Mouse (Mus musculus) urinary bladder, postnatal 36 days (tissue): Measurements from ENCODE around the gene Arid1b.

Source experiments
- DNase-seq, 2 experiments: peaks; one replicate each; pipeline ENCODE4 v3.0.0; 2022; ENCODE audit warnings: low spot score in 2 of 2, mixed read lengths in 1 of 2

Arid1b gene

GRCm38 (mm10) chr17:5277137-5277871 is 283.2 kb downstream of the Arid1b start:
- DNase-seq, result no peak

GRCm38 (mm10) chr17:5280499-5281053 is 286.4 kb downstream of the Arid1b start:
- DNase-seq, result no peak

GRCm38 (mm10) chr17:5284783-5285182 is 290.7 kb downstream of the Arid1b start:
- DNase-seq, result no peak

GRCm38 (mm10) chr17:5285877-5286440 is 291.8 kb downstream of the Arid1b start:
- no peak for DNase-seq

- DNase-seq, result no peak
Observed at GRCm38 (mm10) chr17:5286571-5287209, 292.6 kb downstream of the Arid1b start.

- DNase-seq, result no peak
Observed at GRCm38 (mm10) chr17:5287210-5287591, 293.1 kb downstream of the Arid1b start.

- DNase-seq, result no peak
Observed at GRCm38 (mm10) chr17:5287641-5288040, 293.5 kb downstream of the Arid1b start.

GRCm38 (mm10) chr17:5293653-5294584 is 299.8 kb downstream of the Arid1b start:
- DNase-seq, result no peak

GRCm38 (mm10) chr17:5295086-5295947 is 301.2 kb downstream of the Arid1b start:
- peak; percentile 52 to 77 for DNase-seq

GRCm38 (mm10) chr17:5295948-5296262 is 301.8 kb downstream of the Arid1b start:
- no peak for DNase-seq

- no peak for DNase-seq
Observed at GRCm38 (mm10) chr17:5297491-5297890, 303.4 kb downstream of the Arid1b start.

- no peak for DNase-seq
Observed at GRCm38 (mm10) chr17:5297984-5298383, 303.9 kb downstream of the Arid1b start.

- no peak for DNase-seq
Observed at GRCm38 (mm10) chr17:5298891-5299559, 304.9 kb downstream of the Arid1b start.

- no peak for DNase-seq
Observed at GRCm38 (mm10) chr17:5302971-5303746, 309.0 kb downstream of the Arid1b start.

- DNase-seq, result no peak
Observed at GRCm38 (mm10) chr17:5305783-5306477, 311.8 kb downstream of the Arid1b start.

- DNase-seq, result no peak
Observed at GRCm38 (mm10) chr17:5309930-5310329, 315.8 kb downstream of the Arid1b start.

GRCm38 (mm10) chr17:5310425-5310888 is 316.3 kb downstream of the Arid1b start:
- no peak for DNase-seq

- DNase-seq, result no peak
Observed at GRCm38 (mm10) chr17:5311062-5311461, 316.9 kb downstream of the Arid1b start.

GRCm38 (mm10) chr17:5312307-5312706 is 318.2 kb downstream of the Arid1b start:
- no peak for DNase-seq
